Mouse (Mus musculus) layer of hippocampus, adult 9-10 months (tissue): ENCODE data around the gene Cep72.
"Not testable (repeated sequence)": the region's sequence is repeated elsewhere in the genome, so short reads cannot be mapped to it uniquely, and the experiment has no call there.

Source experiments
- DNase-seq: peaks from one replicate; pipeline ENCODE4 v3.0.0; 2022; ENCODE audit warnings: low spot score

The Cep72 gene

DNA sequence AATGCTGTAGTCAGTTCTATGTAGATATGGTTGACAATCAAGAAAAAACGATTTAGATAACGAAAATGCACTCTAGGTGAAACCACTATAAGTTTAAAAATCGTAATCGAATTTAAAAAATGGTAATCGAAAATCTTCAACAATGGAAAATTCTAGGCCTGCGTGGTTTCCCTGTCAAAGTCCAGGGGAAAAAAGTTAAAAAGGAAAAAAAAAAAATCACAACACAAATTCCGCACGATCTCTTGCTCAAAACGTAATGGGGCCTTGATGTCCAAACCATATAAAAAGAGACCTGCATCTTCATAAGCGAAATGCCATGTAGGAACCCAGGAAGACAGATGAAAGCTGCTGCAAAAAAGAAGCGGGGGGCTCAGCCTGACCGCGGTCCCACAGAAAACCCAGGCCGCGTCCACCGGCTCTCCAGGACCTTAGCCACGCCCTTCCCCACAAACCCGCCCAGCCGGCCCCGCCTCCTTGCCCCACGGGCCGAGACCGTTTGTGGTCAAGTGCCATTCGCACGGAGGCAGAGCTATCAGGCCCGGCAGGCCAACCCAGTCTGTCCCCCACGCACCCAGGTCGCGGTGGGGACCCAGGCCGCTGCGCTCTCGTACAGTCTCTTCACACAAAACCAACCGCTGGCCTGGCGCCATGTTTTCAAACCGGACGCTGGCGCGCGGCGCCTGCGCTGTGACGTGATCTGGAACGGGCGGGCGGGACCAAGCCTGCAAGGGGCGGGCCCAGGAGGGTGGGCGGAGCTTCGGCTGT lies at the start of gene Cep72:
TSS of gene Cep72 (minus strand) at position 687 of the 765 bp plus-strand sequence.
- DNase-seq = peak; percentile 79

DNA sequence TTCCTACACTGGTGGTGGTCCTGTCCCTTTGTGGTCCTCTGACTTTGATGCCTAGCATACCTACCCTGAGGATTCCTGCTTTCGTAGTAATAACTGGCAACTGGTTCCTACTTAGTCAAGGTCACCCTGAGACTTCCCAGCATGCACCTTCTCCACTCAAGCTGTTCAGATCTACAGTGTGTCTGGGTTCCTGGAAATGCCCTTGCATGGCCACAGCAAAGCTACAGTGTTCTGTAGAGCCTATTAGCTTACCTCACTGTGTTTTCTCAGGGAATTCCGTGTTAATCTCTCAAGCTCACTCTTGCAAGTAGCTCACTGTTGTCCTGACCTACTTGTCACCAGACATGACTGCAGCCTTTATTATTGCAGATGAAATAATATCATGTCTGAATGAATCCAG lies 45.3 kb upstream of the Cep72 start:
- DNase-seq = no peak

DNA sequence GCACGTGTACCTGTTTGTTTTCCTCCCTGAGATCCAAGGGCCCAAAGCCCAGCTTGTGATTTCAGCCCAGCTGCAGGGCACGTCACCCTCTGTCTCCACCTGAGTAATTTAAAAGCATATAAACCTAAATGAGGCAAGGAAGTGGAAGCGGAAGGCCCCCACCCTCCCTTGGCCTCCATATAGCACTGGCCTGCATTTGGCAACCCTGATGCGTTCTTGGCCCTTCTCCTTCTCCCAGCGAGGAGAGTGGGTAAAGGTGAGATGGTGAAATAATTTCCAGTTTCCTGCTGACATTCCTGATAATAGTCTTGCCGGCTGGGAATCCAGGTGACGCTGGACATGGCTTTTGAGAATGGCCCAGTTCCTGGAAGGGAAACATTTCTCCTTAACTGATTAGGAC lies 42.3 kb upstream of the Cep72 start:
- DNase-seq = no peak

DNA sequence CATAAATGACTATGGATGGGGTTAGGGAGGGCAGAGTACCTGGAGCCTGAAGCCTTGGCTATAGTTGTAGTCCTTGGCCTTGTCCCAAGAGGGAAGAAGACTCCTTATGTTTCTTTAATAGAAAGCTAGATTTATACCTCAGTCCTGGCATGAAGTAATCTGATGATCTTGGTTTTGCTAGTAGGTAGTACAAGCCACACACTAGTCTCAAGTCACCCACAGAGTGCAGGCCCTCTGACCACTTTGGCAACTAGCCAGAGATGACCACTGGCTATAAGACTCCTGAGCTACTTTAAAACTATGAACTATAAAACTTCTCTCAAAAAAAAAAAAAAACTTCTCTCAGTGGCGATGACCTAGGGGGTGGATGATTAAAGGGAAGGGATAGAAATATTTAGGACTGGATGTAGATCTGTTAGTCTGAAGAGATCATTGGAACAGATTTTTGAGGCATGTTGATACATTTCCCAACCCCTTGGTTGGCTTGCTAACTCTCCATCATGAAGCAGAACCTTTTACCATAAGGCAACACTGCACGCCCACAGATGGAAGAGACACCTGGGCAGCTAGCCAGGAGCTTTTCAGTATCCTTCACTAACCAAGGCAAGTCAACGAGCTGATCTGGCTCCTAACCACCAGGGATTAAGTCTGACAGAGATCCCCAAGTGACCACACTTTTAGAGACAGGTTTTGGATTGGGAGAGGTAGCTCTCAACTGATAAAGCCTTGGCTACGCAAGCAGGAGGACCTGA lies 40.9 kb upstream of the Cep72 start:
- DNase-seq = no peak

DNA sequence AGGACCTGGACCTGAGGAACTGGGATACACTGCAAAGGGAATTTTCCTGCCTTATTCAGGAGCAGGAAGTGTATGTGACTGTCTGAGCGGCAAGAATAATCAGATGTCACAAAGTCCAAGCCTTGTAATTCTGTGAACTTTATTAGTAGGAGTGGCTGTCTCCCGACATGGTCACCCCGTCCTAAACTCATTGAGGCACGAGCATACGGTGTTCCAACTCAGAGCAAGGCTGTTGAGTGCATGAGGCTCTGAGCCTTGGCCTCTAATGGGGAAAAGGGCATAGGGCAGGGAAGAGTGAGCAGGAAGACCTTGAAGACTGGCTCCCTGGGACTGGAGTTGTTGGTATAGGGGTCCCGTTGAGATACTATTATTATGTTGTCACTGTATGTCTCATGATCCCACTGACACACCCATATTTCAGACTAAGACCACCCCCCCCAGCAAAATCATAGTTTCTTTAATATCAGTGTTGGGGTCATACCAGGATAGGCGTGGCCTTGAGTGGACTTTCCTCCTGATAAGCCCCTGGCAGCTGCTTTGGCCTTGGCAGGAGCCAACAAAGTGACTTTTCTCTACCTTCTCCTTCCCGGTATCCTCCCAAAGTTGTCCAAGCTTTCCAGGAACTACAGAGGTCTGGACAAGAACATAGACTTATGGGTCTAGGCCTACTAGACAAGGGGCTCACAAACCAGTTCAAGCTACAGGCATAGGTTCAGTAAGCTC lies 40.2 kb upstream of the Cep72 start:
- DNase-seq = no peak

DNA sequence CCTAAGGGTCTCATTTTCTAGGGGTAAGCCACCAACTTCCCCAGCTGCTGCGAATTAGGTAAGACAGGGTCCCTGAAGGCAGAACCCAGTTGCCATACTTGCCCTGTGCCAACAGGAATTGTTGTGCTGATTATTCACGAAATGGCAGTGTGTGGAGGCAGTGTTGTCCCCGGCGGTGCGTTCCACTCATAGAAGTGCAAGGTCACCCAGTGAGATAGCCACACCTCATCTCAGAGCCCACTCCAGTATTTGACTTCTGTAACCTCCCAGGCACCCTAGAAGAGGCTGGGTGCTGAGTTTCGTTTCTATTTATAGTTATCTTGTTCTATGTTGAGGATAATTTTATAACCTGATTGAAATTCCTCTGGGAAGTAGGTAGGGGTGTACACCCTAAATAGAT lies 36.8 kb upstream of the Cep72 start:
- no peak for DNase-seq

DNA sequence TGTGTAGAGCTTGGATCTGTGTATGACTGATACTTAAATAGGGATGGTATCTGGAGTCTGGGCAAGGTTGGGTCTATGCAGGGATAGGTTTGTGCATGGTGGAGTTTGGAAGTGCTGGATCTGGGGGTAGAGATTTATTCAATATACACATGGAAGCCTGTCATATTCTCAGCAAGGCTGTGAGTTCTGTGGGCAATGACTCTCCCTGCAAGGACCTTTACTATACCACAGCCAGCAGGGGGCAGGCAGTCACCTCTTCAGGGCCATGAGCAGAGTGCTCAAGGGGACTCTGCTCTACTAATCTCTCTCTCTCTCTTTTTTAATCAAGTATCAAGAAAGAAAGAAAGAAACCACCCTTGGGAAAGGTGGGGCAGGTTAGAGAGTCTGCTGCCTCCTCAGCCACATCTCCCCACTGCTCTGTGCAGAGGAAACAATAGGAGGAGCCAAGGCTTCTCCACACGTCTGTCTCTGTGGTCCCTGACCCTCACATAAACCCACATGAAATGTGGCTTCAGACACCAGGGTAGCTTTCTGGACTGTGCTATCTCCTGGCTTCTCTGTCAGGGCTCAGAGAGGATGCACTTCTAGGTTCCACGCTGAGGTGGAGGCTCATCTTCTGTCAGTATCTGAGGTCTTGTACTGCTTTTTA lies 34.7 kb upstream of the Cep72 start:
- no peak for DNase-seq

DNA sequence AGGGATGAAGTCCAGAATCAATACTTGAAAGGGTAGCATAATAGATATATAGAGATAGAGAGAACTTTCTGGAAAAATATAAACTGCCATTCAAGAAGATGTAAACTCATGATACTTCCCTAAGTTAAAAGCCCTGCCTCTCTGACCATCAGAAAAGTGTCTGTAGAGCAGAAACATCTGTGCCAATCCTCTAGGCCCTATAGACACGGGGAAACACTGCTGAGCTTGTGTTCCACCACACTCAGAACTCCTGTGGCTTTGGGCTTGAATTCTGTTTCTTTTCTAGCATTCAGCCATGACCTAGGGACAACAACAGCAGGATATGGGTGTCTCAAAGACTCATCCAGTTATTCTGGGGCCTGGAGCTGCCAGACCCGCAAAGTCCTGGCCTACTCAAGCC lies 33.8 kb upstream of the Cep72 start:
- DNase-seq = no peak

DNA sequence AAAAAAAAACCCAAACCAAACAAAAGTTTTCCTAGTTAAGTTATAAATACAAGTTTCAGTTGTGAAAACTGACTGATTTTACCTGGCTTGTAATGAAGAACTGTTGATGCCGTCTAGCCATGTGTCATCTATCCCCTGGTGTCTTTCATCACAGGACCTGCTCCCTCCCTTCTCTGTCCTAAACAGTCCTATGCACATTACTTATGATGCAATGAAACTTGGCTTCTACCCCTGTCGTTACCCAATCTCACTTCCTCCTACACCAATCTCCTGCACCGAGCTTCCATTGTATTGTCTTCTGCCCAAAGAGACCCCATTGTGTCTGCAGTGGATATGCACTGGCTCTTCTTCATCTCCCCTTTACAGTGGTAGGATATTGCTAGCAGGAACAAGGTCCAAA lies 28.2 kb upstream of the Cep72 start:
- no peak for DNase-seq

DNA sequence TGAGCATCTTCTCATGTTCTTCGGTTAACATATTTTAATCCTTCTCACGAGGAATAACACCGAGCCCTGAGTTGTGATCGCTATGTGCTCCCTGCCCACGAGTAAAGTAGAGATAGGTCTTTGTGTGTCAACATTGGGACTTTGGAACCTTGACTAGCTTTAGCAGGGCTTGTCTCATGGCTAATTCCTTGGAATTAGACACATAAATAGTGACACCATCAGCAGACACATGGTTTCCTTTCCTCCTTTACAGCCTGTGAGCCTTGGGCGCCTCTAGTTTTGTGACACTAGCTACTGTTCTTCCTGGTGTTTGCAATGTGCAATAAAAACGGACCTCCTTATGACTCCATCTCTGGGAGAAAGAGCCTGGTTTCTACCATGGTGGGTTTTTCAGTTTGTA lies 11.3 kb upstream of the Cep72 start:
- no peak for DNase-seq

DNA sequence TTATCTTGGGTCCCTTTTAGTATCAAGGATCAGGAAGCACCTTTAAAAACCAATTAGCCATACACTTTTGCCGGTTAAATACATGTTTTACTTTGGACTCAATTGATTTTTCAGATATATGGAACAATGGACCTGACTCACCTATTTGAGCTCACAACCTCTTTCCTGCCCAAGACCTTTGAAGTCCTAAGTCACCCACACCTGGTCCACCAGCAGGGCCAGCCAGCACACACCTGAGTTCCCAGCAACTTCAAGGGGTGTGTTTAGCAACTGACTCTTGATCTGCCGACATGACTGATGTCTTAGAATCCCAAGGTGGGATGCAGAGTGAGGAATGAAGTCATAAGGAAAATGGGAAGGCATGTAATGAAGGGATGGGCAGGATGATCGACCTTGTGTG lies 9.6 kb upstream of the Cep72 start:
- DNase-seq = no peak

DNA sequence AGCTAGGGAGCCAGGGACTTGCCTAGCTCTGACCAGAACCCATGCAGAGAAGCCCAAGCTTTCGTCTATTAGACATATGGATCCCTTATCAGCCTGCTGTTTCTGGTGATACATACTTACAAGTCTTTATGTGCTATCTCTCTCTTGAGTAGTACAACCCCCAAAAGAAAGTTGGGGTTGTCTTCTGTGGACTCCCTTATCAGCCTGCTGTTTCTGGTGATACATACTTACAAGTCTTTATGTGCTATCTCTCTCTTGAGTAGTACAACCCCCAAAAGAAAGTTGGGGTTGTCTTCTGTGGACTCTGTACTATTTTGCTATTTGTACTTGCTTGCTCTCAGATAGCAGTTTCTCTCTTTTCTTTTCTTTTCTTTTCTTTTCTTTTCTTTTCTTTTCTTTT lies 9.1 kb upstream of the Cep72 start:
- not testable (repeated sequence) for DNase-seq

DNA sequence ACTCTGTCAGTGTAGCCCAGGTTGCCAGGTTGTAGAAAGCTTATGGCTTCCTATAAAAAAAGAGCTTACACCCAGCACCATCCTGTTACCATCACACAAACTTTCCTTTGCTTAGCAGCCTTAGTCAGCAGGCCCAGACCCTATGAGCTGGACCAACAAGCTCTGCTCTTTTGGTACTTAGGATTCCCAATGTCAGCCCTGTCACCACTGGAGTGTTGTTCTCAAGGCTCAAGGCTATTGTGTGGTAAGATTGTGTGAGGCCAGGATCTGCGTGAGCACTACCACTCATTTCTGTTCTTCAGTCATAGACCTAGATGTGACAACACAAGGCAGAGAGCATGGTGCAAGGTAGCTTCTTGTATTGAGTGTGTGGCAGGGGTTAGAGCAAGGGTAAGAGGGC lies 4.5 kb upstream of the Cep72 start:
- no peak for DNase-seq

DNA sequence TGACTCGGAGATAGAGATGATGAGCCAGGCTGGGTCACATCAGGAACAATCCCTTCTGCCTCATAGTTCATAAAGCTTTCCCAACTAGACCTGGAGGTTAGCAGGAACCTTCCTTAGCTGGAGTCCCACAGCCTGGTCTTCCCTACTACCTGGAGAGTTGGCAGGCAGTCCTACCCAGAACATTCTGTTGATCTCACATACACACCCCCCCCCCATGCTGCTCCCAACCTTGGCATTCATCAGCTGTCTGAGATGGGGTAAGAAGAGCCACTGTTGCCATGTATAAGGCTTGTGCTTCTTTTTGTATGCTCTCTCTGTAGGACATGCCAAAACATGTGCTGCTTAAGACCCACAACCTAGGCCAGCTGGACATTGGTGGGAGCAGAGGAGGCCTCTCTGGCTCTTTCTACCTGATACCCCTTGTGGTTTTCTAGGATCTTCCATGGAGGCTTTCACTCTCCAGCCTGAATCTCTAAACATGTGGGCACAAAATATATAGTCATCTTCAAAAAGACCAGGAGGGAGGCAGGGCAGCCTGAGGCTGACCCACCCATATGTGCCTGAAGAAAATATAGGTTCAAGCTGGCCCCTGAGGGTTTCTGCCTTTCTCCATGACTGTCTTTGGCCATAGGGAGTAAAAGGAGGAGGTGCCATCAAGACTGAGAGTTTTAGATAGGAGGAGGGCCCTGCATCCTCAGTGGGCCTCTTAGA lies 1.4 kb upstream of the Cep72 start:
- no peak for DNase-seq

DNA sequence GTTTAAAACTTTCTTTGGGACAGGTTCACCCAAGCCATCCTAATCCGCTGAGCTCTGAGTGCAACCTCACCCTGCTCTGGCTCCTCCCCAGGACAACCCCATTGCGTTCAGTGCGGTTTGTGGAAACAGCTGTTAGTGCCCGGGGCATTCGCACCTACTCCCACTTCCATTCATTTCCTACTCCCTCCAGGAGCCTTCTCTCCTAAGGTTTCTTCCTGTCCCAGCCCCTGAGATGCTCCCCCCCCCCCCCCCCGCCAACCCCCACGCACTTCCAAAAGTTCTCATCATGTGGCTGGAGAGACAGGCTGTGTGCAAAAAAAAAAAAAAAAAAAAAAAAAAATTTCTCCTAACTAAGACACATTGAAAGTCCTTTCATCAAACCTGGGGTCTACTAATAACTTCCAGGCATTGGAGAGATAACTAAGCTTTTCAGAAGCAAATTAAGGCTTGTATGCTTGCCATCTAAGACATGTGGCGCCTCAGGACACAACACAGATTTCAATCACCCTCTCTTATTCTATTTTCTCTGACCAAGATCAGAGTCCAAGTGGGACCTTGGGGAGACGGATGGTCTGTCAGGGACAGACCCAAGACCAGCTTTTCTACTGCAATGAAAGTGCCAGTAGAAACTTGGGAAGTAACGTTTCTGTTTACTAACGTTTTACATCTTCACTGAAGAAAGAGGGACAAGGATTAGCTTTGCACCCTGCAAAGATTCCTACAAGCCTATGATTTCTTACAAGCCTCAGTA lies 454 bp upstream of the Cep72 start:
- no peak for DNase-seq

DNA sequence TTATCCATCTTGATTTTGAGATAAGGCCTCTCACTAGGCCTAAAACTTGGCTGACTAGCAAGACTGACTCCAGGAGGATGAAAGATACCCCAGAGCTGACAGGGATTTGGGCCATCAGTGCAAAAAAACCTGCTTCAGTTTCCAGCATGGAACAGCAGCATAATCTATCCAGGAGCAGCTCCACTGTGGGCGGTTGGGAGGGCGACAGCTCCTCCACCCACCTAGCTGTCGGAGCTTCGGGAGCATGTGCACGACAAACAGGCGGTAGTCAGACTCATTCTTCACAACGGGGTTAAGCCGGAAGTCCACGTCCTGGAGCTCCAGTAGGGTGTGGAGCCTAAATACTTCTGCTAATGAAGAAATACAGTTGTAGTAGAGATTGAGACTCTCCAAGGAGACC lies 4.0 kb downstream of the Cep72 start:
- DNase-seq = no peak

DNA sequence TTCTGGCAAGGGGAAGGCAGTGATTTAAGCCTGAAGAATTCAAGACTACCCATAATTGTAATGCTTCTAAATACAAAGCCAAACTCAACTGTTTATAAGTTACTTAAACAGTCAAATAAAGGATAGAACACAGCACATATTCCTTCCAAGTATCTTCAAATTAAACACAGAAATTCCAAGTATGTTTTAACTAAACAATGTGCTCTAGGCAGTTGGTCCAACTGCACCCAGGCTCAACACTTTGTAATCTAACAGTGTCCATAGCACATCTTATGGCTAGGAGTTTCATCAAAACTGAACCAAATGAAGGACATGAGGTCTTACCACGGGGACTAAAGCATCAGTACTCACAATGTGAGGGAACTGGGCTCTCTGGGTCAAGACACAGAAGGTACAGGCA lies 5.9 kb downstream of the Cep72 start:
- no peak for DNase-seq

DNA sequence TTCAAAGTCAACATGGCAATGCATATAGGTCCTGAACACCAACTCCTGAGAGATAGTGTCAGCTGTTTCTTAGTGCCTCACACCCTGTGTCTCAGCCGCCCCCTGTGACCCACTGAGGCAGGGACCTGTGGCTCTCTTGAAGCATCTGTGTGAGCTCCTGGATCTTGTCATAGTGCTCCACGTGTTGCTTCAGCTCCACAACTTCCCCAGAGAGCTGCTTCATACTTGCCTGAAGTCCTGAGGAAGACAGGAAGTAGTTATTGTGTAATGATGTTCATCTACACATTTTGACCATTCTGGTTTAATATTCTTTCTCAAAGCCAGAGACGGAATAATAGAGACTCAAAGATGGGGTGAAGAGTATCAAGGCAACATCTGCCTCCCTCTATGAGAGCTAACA lies 22.2 kb downstream of the Cep72 start:
- DNase-seq = no peak

DNA sequence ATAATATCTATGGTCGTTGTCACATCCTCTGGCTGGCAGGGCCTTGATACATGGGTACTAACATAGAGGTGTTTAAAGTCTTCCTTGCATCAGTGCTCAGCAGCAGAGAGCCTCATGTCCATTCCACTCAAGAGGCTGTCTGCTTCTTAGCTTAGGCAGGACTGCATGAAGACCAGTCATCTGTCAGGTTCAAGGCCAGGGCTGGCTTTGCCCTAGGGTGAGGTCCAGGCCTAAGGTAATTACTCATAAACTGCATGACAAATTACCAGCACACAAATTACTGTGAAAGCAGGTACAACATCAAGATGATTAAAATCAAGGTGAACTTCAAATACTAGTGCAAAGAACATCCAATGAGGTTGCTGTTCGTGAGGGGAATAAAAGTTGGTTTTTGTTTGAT lies 26.3 kb downstream of the Cep72 start:
- no peak for DNase-seq

DNA sequence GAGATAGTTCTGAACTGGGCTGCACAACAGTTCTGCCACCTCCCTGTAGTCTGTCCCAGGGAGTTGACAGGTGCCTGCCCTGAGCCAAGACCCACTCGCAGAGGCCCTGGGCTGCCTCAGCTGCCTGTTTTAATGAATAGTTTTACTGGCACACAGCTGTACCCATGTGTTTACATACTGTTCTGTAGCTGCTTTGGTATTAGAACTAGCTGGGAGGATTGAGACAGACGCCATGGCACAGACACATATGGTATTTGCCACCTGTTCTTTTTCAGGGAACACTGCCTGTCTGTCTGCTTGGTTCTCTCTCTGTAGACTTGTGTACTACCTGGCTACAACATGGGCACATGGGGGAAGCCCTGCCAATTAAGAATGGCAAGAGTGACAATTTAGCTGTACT lies 27.3 kb downstream of the Cep72 start:
- no peak for DNase-seq

DNA sequence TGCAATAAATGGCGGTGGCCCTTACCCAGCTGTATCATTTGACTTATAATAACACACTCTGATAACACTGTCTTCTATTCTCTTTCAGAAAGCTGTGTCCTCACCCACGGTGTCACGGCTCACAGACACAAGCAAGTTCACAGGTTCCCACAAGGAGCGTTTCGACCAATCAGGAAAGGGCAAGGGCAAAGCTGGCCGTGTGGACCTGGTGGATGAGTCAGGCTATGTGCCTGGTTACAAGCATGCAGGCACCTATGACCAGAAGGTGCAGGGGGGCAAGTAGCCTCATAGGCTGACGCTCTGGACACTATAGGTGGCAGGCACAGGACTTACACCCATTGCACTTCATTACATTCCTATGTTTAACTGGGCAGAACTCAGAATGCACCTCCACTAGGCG lies 31.0 kb downstream of the Cep72 start:
- no peak for DNase-seq
